Mouse (Mus musculus): ENCODE data around the gene 3425401B19Rik. TPM values are rescaled to one million over a fixed set of nuclear protein-coding genes. Genes with fewer than 3 reads are reported as not detected.

Gene 3425401B19Rik
- total RNA-seq, 2 experiments from 2014 or later, result not detected

DNA sequence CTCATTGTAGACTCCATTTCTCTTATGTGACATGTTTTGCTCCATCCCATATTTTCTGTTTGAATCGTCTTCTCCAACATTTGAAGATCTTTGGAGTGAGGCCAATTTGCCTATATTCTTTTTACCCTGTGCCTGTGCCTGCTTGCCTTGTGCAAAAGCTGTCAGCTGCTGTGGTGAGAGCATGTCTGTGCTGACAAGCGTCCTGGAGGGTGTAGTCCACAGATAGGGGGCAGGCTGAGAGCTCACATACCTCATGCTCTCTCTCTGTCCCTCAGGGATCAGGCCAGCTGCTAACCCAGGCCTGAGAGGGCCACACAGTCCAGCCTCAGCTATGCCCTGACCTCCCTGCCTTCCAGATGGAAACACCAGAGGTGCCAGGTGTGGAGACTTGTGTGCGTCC, 11.9 kb downstream of the 3425401B19Rik start:
- no peak for DNase-seq
- intact Hi-C loops (cut with DNase I), result no loop called here

DNA sequence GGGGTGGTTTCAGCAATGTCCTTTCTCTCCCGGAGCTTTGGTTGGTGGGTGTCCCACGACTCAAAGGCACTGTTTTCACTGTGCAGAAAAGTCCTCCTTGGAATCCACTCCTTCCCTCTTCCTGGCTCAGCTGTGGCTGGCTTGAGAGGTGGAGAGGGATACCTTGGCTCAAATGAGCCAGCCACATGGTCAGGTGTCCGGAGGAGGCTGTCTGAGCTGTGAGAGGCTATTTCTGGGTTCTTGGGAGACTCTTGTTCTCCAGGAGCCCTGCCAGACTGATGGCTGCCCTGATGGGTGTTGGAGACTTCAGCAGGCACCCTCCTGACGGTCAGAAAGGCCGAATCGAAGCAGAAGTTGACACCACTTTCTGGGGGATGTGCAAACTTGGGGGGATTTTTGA, 22.0 kb downstream of the 3425401B19Rik start:
- no peak for DNase-seq
- intact Hi-C loops (cut with DNase I), result no loop called here

DNA sequence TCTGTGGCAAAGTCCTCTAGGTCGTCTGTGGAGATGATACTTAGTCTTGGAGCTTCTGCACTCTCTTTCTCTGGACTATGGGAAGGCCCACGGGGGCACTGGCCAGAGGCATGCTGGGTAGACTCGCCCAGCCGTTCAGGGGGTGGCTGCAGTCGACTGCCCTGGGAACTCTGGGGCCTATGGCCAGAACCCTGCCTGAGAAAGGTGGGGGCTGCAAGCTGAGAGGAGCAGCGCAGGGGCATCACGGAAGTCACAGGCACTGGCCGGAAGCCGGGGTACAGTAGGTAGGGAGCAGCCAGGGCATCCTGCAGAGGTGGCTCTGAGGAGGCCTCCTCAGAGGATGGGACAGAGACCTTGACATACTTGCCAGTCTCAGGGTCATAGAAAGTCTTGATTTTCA, 25.3 kb downstream of the 3425401B19Rik start:
- intact Hi-C loops (cut with DNase I), result no loop called here

DNA sequence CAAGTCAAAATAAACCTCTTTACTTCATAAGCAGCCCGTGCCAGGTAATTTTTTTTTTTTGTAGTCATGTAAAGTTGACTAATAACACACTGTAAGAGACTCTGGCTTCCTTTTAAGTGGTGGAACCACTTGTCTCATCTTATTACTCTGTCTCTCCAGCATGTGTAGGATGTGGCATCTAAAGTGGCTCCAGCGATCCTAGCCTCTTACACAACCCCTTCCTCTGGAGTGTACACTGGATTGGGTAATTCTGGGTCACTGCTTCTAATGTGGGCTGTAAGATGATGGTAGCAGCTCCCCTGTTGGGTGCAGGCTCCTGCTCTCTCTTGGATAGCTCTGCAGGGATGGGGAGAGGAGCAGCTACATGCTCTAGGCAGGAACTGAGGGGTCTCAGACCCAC, 46.6 kb downstream of the 3425401B19Rik start:
- no peak for DNase-seq
- intact Hi-C loops (cut with DNase I), result no loop called here

More for the DNA sequence above, 25.3 kb downstream of the 3425401B19Rik start:
- DNase-seq, result no peak

DNA sequence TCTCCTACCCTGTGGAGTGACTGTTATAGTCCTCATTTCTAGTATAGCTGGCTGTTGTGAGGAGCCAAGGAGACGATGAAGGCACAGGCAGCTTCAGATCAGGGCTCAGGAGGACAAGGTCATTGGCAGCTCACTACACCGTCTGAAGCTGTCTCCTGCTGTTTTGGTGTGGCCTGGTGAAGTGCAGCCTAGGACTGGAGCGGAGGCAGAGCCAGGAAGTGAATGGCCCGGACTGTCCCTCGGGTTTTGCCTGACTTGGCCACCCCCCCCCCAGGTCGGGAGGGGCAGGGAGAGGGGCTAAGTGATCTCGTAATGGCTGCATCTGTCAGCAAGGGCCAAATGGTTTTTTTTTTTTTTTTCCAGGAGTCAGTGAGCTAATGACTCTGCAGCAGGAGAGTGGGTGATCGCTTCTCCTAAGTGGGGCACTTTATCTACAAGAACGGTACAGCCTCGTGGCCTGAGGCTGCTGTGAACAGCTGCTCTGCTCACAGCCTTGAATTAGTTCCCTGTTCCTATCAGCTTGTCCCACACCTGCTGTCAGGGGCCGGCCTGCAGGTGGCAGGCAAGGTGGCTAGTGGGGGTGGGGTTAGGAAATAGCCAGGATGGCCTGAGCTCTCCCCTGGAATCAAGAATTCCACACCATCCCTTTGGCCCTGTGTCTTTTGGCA, 50.9 kb downstream of the 3425401B19Rik start:
- no peak for DNase-seq
- intact Hi-C loops (cut with DNase I), result no loop called here

DNA sequence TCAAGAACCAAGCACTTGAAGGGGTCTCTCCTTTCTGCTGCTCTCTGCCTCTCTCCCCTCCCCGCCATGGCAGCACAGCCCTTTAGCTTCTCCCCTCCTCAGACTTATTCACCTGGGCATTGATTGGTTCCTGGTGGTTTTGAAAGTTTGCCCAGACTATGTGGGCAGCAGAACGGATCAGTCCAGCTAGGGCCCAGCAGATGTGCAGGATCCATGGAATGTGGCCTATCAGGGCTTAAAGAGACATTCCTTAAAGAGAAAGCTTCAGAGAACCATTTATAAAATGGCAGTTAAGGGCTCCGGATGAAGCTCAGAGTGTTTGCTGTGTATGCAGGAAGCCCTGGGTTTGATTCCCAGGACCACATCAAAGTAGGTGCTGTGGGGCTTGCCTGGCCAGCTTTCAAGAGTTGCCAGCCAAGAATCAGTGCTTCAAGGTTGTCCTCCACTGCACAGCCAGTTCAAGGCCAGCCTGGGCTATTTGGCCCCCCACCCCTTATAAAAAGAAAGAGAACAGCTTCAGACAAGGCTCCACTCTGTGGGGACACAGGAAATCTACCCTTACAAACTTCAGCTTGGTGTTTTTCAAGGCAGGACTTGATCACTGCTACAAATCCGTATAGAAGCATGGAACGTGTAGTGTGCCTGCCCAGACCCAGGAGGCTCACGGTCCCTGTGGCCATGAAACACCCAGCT, 52.0 kb downstream of the 3425401B19Rik start:
- no peak for DNase-seq
- intact Hi-C loops (cut with DNase I), result no loop called here

DNA sequence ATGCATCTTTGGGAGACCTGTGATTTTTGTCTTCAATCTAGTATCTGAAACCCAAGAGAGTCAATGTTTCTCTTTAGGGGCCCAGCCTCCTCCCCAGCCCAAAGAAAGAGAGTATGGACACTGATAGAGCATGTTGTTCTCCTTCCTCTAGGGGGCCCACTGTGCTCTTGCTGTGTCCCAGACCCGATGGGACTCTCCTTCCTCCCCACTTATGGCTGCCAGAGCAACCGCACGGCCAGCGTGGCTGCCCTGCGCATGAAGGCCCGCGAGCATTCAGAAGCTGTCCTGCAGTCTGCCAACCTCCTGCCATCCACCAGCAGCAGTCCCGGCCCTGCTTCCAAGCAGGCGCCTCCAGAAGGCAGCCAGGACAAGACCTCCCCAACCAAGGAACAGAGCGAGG, 56.5 kb downstream of the 3425401B19Rik start:
- peak; percentile 41 for DNase-seq
- intact Hi-C loops (cut with DNase I), result no loop called here

DNA sequence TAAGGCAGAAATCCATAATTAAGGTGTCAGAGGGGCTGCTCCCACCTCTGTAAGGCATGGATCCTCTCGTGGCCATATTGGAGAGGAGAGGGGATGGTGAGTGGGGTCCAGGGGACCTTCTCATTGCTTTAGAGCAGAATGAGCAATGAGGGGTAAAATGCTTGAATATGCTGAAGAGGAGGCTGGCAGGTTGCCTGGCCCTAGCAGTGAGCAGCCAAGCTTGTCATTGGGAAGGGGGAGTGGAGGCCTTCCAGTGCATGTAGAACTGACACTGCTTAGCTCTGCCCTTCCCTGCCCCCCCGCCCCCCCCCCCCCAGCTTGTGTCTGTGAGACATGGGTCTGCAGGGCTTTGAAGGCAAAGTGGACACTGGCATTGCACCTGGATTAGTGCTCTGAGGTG, 57.8 kb downstream of the 3425401B19Rik start:
- intact Hi-C loops (cut with DNase I), result no loop called here
- peak; percentile 75 for DNase-seq

DNA sequence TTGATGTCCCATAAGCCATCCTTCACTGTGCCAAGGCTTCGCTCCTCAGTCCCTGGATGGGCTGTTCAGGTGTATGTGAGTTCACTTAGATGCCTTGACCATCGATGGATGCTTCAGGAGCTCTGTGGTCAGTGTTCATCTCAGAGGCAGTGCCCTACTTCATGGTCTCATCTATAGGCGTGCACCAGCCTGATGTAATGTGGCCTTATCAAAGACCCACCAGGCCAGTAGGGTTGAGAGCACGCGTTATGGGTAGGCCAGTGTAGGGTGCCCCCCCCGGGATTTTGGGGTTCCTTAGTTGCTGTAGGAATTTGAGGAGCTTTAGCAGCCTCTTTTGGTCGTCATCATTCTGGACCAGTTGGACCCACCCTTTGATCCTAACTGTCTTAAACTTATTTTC, 60.3 kb downstream of the 3425401B19Rik start:
- DNase-seq, result no peak
- intact Hi-C loops (cut with DNase I), result no loop called here

DNA sequence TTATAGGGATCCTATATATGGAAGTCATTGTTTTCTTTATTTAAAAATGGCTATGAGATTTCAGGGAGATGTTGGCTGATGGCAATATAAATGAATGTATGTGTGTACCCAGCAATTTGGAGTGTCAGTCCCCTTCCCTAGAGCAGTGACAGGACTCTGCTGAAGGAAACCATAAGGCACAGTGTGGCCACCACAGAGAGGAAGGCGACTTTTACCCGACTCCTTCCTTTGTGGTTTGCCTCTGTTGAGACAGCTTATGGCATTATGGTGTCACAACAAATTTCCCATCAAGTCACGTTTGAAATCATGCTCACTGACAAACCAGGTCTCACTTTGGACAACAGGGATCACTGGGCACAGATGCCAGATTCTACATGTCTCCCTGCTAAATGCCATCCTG, 60.8 kb downstream of the 3425401B19Rik start:
- no peak for DNase-seq
- intact Hi-C loops (cut with DNase I), result no loop called here

DNA sequence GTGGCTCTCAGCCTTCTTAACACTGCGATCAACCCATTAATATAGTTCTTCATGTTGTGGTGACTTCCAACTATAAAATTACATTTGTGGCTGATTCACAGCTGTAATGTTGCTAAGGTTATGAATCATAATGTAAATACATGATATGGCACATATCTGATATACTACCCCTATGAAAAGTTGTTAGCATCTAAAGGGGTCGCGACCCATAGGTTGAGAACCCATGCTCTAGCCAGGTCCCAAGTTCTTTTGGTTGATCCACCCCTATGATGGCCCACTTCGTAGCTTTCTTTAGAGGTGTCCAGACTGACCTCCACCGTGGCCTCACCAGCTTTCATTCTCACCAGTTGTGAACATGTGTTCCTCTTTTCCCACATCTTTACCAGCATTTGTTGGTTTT, 67.8 kb downstream of the 3425401B19Rik start:
- no peak for DNase-seq
- intact Hi-C loops (cut with DNase I), result no loop called here

DNA sequence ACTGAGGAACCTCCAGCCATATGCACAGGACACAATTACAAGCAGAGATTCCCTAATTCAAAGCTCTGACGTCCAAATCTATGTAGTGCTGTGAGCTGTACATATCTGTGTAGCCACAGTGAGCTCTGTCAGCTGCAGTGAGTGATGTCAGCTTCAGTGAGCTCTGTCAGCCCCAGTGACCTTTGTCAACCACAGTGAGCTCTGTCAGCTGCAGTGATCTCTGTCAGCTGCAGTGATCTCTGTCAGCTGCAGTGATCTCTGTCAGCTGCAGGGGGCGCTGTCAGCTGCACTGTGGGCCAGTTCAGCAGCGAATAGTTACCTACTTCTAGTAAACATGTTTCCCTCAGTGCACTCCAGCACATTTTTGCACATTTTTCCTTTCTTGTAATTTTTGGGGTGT, 75.7 kb downstream of the 3425401B19Rik start:
- DNase-seq, result peak; percentile 46
- intact Hi-C loops (cut with DNase I), result loop anchor here (10.0 kb wide), 1 partner anchor 355 kb away; no protein-coding TSS in a partner anchor

Other genes with a start within 250 kb of the 3425401B19Rik start
- 1 to 10 TPM in 1 of 2 experiments, under 1 TPM in 1; 0.60 to 1.0 TPM for gene Slc18a3, start 220.4 kb downstream of the 3425401B19Rik start, total RNA-seq (2021)
- under 1 TPM in 1 of 2 experiments, not detected in 1; 0.60 TPM for gene Chat, start 219.3 kb downstream of the 3425401B19Rik start, total RNA-seq (2021)
- gene Ercc6, start 171.8 kb downstream of the 3425401B19Rik start, total RNA-seq (2021), result 10 to 100 TPM; 27.9 to 29.0 TPM
- gene Prrxl1, start 85.9 kb downstream of the 3425401B19Rik start, total RNA-seq (2021), result not detected
- not detected for gene Tmem273, start 100.7 kb upstream of the 3425401B19Rik start, total RNA-seq (2021)
- gene Fam170b, start 148.7 kb upstream of the 3425401B19Rik start, total RNA-seq (2021), result not detected
- 1 to 10 TPM; 4.5 to 5.0 TPM for gene Vstm4, start 171.5 kb upstream of the 3425401B19Rik start, total RNA-seq (2021)